Mouse (Mus musculus) neutrophil, adult 5-6 weeks (primary cell): Measurements from ENCODE around the gene Amot. TPM values are rescaled to one million over a fixed set of nuclear protein-coding genes. Genes with fewer than 3 reads are reported as not detected.

Source experiments
- ATAC-seq: fragments of 151-379, 151-347 bp; 2 replicates; pipeline ENCODE4 v1.8.0; 2017; ENCODE audit warnings: mild to moderate bottlenecking, moderate TSS enrichment; ENCODE audit not compliant: insufficient number of reproducible peaks, poor library complexity, low FRiP score, severe bottlenecking; ENCODE audit errors: extremely low read depth
- total RNA-seq: library from RNA; stranded (forward); fragments of 200-1000 nt; gene quantifications from 2 replicates; pipeline ENCODE4 v1.2.3, GENCODE M21; 2017

Gene Amot
- total RNA-seq, 1 experiment from 2014 or later, result 0.70 TPM

- ATAC-seq, result no peak
These were observed 103.1 kb downstream of the Amot start for GRCm38 (mm10) chrX:145401926-145402325.

GRCm38 (mm10) chrX:145399236-145399635 is 105.7 kb downstream of the Amot start:
- no peak for ATAC-seq

Other genes with a start within 250 kb of the Amot start
- gene Lhfpl1, start 156.1 kb downstream of the Amot start, total RNA-seq, result 0.47 TPM in 1 of 2 replicates, not detected in the other